ENCODE assay signal across 13 mouse cellular contexts in genomic region chr1:165587845-165588244, GRCm38 (mm10). TPM values are rescaled to one million over a fixed set of nuclear protein-coding genes. Genes with fewer than 3 reads are reported as not detected.
A peak's percentile ranks its signal among the peaks of the same experiment; 100 is the strongest.
DNase-seq lines count a peak whose midpoint lies in the region; ATAC-seq and TF ChIP-seq lines count a peak whose summit lies in the region.
"Had no signal": no experiment of that assay in that cellular context is flagged by ENCODE, and none has a peak within 500 bp of the region (broad histone marks: within the 10 kb centered on the region; RNA-seq: fewer than 3 reads in every experiment).

No protein-coding gene starts in this region.

- DNase-seq in heart, postnatal 14 days, result no peak
- no peak for DNase-seq in liver, embryonic 13.5 days
- no peak for DNase-seq in liver, postnatal 0 days
- peak; percentile 28 to 29 for DNase-seq in heart, postnatal 10 days
- DNase-seq in stomach, postnatal 0 days (ENCODE audit: low spot score), result no peak
- no peak for DNase-seq in retina, postnatal 1 day
- no peak for DNase-seq in right cerebral cortex, postnatal 4 days
- DNase-seq: adrenal gland, postnatal 36 days; cerebellum, adult 18-20 months; right cerebral cortex, adult 18-20 months had no signal

- peaks cover 67% of the 10 kb centered on the region for H3K4me1 ChIP-seq in heart, embryonic 12.5 days (replicated peaks)
- H3K4me1 ChIP-seq in liver, embryonic 13.5 days (replicated peaks), result peaks cover 16% of the 10 kb centered on the region
- peaks cover 10% of the 10 kb centered on the region for H3K4me1 ChIP-seq in liver, postnatal 0 days (ENCODE audit: insufficient read depth)
- no peaks in the 10 kb centered on the region; the same call in 1 of the 2 replicates for H3K4me1 ChIP-seq in stomach, postnatal 0 days (replicated peaks; ENCODE audit: control insufficient read depth, insufficient read depth)

- no peak overlapping the region for H3K4me3 ChIP-seq in heart, embryonic 12.5 days
- H3K4me3 ChIP-seq in liver, embryonic 13.5 days (replicated peaks), result no peak overlapping the region
- H3K4me3 ChIP-seq in liver, postnatal 0 days (ENCODE audit: low read depth, low read length), result no peak overlapping the region
- no peak overlapping the region for H3K4me3 ChIP-seq in stomach, postnatal 0 days (ENCODE audit: low read depth, low read length)
- H3K4me3 ChIP-seq: midbrain, embryonic 10.5 days; neural tube, embryonic 12.5 days had no signal

- no peaks in the 10 kb centered on the region for H3K27me3 ChIP-seq in heart, embryonic 12.5 days (replicated peaks)
- H3K27me3 ChIP-seq in liver, embryonic 13.5 days, result no peaks in the 10 kb centered on the region
- no peaks in the 10 kb centered on the region for H3K27me3 ChIP-seq in liver, postnatal 0 days (ENCODE audit: insufficient read depth, low read length)
- H3K27me3 ChIP-seq in stomach, postnatal 0 days (ENCODE audit: control insufficient read depth, insufficient read depth, low read length), result no peaks in the 10 kb centered on the region
- H3K27me3 ChIP-seq: neural tube, embryonic 12.5 days had no signal

- H3K36me3 ChIP-seq in heart, embryonic 12.5 days, result peaks cover 13% of the 10 kb centered on the region
- H3K36me3 ChIP-seq in liver, embryonic 13.5 days, result 0 out of 2 replicates have a peak, but pooled peaks cover 7% of the 10 kb centered on the region
- 0 out of 2 replicates have a peak, but pooled peaks cover 2% of the 10 kb centered on the region for H3K36me3 ChIP-seq in liver, postnatal 0 days (replicated peaks; ENCODE audit: insufficient read depth, low read length)
- peaks cover 3% of the 10 kb centered on the region; the same call in 1 of the 2 replicates for H3K36me3 ChIP-seq in stomach, postnatal 0 days (ENCODE audit: control insufficient read depth, insufficient read depth, low read length)

- no peaks in the 10 kb centered on the region for H3K9me3 ChIP-seq in heart, embryonic 12.5 days (replicated peaks)
- no peaks in the 10 kb centered on the region for H3K9me3 ChIP-seq in liver, embryonic 13.5 days (replicated peaks)
- no peaks in the 10 kb centered on the region for H3K9me3 ChIP-seq in liver, postnatal 0 days (ENCODE audit: low read length)
- no peaks in the 10 kb centered on the region for H3K9me3 ChIP-seq in stomach, postnatal 0 days (ENCODE audit: control insufficient read depth, low read length)
- H3K9me3 ChIP-seq: midbrain, embryonic 10.5 days; neural tube, embryonic 12.5 days had no signal

- no peak for TF ChIP-seq CTCF in liver, postnatal 0 days (IDR thresholded peaks at IDR 0.05; ENCODE audit: low read depth)
- TF ChIP-seq CTCF in stomach, postnatal 0 days (IDR thresholded peaks at IDR 0.05; ENCODE audit: low read depth), result no peak

- WGBS in heart, embryonic 12.5 days, result 28% methylated on average over 8 of the region's 8 CpGs
- 51% methylated on average over 8 of the region's 8 CpGs for WGBS in liver, embryonic 13.5 days (ENCODE audit: insufficient replicate concordance)
- WGBS in liver, postnatal 0 days (ENCODE audit: insufficient replicate concordance), result 49% methylated on average over 8 of the region's 8 CpGs
- 32% methylated on average over 8 of the region's 8 CpGs for WGBS in stomach, postnatal 0 days

- peak overlapping the region; percentile 83; the same call in 1 of the 2 replicates for H3K27ac ChIP-seq in heart, embryonic 12.5 days (ENCODE audit: poor library complexity, severe bottlenecking)
- H3K27ac ChIP-seq in liver, embryonic 13.5 days, result peak overlapping the region; percentile 34; the same call in 1 of the 2 replicates
- no peak overlapping the region for H3K27ac ChIP-seq in liver, postnatal 0 days (ENCODE audit: low read depth)
- 0 out of 2 replicates have a peak overlapping the region, but pooled peaks have one; percentile 45 for H3K27ac ChIP-seq in stomach, postnatal 0 days (replicated peaks)
- H3K27ac ChIP-seq: midbrain, embryonic 10.5 days; neural tube, embryonic 12.5 days had no signal

- no peak for ATAC-seq in heart, embryonic 12.5 days (ENCODE audit: insufficient number of reproducible peaks, low FRiP score)
- no peak for ATAC-seq in liver, embryonic 13.5 days (ENCODE audit: low read depth)
- no peak for ATAC-seq in liver, postnatal 0 days
- ATAC-seq in stomach, postnatal 0 days (ENCODE audit: low FRiP score, low TSS enrichment), result no peak

- intact Hi-C loops in heart, postnatal 14 days (cut with DNase I), result no loop called here
- intact Hi-C loops in heart, postnatal 10 days (cut with DNase I), result loop anchor here (5.0 to 10.0 kb wide), 4 partner anchors 44 to 567 kb away; partner anchors contain the start of genes Dcaf6, Mpc2 and Mpzl1

- no peak overlapping the region for H3K4me2 ChIP-seq in heart, embryonic 12.5 days
- H3K4me2 ChIP-seq in liver, embryonic 13.5 days, result no peak overlapping the region
- no peak overlapping the region for H3K4me2 ChIP-seq in liver, postnatal 0 days (ENCODE audit: low read depth, low read length)
- no peak overlapping the region for H3K4me2 ChIP-seq in stomach, postnatal 0 days (replicated peaks; ENCODE audit: low read depth)
- H3K4me2 ChIP-seq: neural tube, embryonic 12.5 days had no signal

- TF ChIP-seq EP300 in liver, postnatal 0 days (IDR thresholded peaks at IDR 0.05; ENCODE audit: low read depth), result no peak
- no peak for TF ChIP-seq EP300 in stomach, postnatal 0 days (optimal IDR thresholded peaks at IDR 0.05)

- no peak overlapping the region for H3K9ac ChIP-seq in heart, embryonic 12.5 days
- no peak overlapping the region for H3K9ac ChIP-seq in liver, embryonic 13.5 days
- H3K9ac ChIP-seq in liver, postnatal 0 days (replicated peaks), result no peak overlapping the region
- H3K9ac ChIP-seq in stomach, postnatal 0 days (ENCODE audit: low read length), result no peak overlapping the region
- H3K9ac ChIP-seq: neural tube, embryonic 12.5 days had no signal

RNA-seq across cellular contexts. Expression of gene Mpzl1, which starts 46.5 kb away (rescaled TPM):
- 126 and 135 TPM in 2 replicates for polyA plus RNA-seq in heart, embryonic 12.5 days (2016; fragmentation: Nextera tagmentation; extraction: Ambion mirVana)
- total RNA-seq in heart, postnatal 14 days (2021), result 10 to 100 TPM; 33.3 to 34.1 TPM
- polyA plus RNA-seq in liver, embryonic 13.5 days (2015; fragmentation: Nextera tagmentation; extraction: Ambion mirVana), result 31.9 and 36.0 TPM in 2 replicates
- polyA plus RNA-seq in liver, postnatal 0 days (2015; fragmentation: Nextera tagmentation; extraction: Ambion mirVana), result 26.6 and 33.4 TPM in 2 replicates
- 10 to 100 TPM; 49.4 to 57.7 TPM for total RNA-seq in heart, postnatal 10 days (2021)
- 71.4 and 76.4 TPM in 2 replicates for polyA plus RNA-seq in stomach, postnatal 0 days (2015; fragmentation: Nextera tagmentation; extraction: Ambion mirVana)

Comparison
In these comparisons a context has a peak if more than half of its experiments do, and no peak if none do; other contexts are left out.
1. DNase-seq: peak in heart, postnatal 10 days (2 of 2); none in heart, postnatal 14 days (0 of 2), liver, embryonic 13.5 days (single experiment), liver, postnatal 0 days (single experiment), stomach, postnatal 0 days (single experiment), retina, postnatal 1 day (single experiment) and right cerebral cortex, postnatal 4 days (single experiment).